In the genomic region with DNA sequence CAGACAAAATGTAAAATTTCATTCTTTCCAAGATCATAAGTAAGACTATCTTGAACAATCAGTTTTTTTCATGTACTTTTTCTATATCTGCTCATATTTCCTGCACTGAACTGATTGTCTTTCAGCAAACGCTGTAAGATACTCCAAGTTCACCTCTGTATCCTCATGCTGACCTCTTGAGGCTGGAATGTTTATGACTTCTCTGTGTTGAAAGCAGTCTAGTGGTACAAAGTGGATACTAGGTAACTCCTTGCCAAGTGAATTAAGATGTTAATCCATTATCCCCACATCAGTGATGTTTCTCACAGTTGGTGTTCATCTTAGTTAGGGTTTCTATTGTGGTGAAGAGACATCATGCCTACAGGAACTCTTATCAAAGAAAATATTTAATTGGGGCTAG, we compare ENCODE assay signal across 22 mouse cellular contexts.
DNase-seq lines count a peak whose midpoint lies in the region; ATAC-seq and TF ChIP-seq lines count a peak whose summit lies in the region.
"Had no signal": no experiment of that assay in that cellular context is flagged by ENCODE, and none has a peak within 500 bp of the region (broad histone marks: within the 10 kb centered on the region; RNA-seq: fewer than 3 reads in every experiment).

No protein-coding gene starts in this region.

- H3K36me3 ChIP-seq in kidney, adult 2 months (ENCODE audit: control insufficient read depth, insufficient read depth, low read length) = no peaks in the 10 kb centered on the region
- no peaks in the 10 kb centered on the region for H3K36me3 ChIP-seq in midbrain, postnatal 0 days (ENCODE audit: insufficient read depth, low read length)
- H3K36me3 ChIP-seq in midbrain, embryonic 14.5 days (ENCODE audit: control insufficient read depth, insufficient read depth, low read length) = no peaks in the 10 kb centered on the region
- H3K36me3 ChIP-seq: embryonic facial prominence, embryonic 13.5 days; G1E; heart, embryonic 10.5 days; liver, embryonic 13.5 days; lung, embryonic 15.5 days had no signal

- no peak for ATAC-seq in midbrain, postnatal 0 days (ENCODE audit: low FRiP score)
- ATAC-seq in midbrain, embryonic 14.5 days (ENCODE audit: low FRiP score, low TSS enrichment) = no peak
- ATAC-seq: CD4-positive, CD25-positive, alpha-beta regulatory T cell, adult 4 months; forebrain, embryonic 13.5 days had no signal

- no peaks in the 10 kb centered on the region for H3K4me1 ChIP-seq in kidney, adult 2 months (ENCODE audit: control insufficient read depth, insufficient read depth, low read length)
- H3K4me1 ChIP-seq in midbrain, postnatal 0 days (ENCODE audit: insufficient read depth, low read length) = no peaks in the 10 kb centered on the region
- no peaks in the 10 kb centered on the region for H3K4me1 ChIP-seq in midbrain, embryonic 14.5 days (ENCODE audit: control insufficient read depth, insufficient read depth, low read length)
- H3K4me1 ChIP-seq: embryonic facial prominence, embryonic 13.5 days; forebrain, embryonic 13.5 days; heart, embryonic 10.5 days; liver, embryonic 13.5 days; lung, embryonic 15.5 days had no signal

- H3K9me3 ChIP-seq in midbrain, postnatal 0 days (ENCODE audit: low read length) = no peaks in the 10 kb centered on the region
- H3K9me3 ChIP-seq in midbrain, embryonic 14.5 days (ENCODE audit: control insufficient read depth, low read length) = no peaks in the 10 kb centered on the region
- H3K9me3 ChIP-seq: embryonic facial prominence, embryonic 13.5 days; forebrain, embryonic 13.5 days; G1E; heart, embryonic 10.5 days; liver, embryonic 13.5 days; lung, embryonic 15.5 days had no signal

- peak; percentile 5 for DNase-seq in adrenal gland, postnatal 14 days
- no peak for DNase-seq in adrenal gland, postnatal 4 days (ENCODE audit: low spot score in 2 of 2)
- peak; percentile 10 for DNase-seq in kidney, adult 2 months
- DNase-seq in kidney, adult 8-10 months = no peak
- peak; percentile 5 for DNase-seq in midbrain, postnatal 0 days (ENCODE audit: low spot score)
- DNase-seq in midbrain, embryonic 14.5 days = no peak
- no peak for DNase-seq in left cerebral cortex, adult 8-10 months (ENCODE audit: low spot score in 2 of 2)
- DNase-seq: cerebellum, adult 18-20 months; cerebellum, postnatal 36 days; embryo, embryonic 11 days; layer of hippocampus, adult 9-11 months; liver, embryonic 13.5 days; thymus, adult 2 months; thymus, postnatal 4 days had no signal

- TF ChIP-seq CTCF in kidney, adult 2 months (conservative IDR thresholded peaks at IDR 0.05; ENCODE audit: insufficient read depth, insufficient read length, low read depth, low read length) = no peak
- TF ChIP-seq CTCF in midbrain, postnatal 0 days (IDR thresholded peaks at IDR 0.05) = no peak

- no peak for TF ChIP-seq POLR2A in kidney, adult 2 months (IDR thresholded peaks at IDR 0.05; ENCODE audit: low read depth, low read length)

- H3K4me2 ChIP-seq in midbrain, postnatal 0 days (ENCODE audit: low read depth, low read length, poor library complexity, severe bottlenecking) = no peak overlapping the region
- no peak overlapping the region for H3K4me2 ChIP-seq in midbrain, embryonic 14.5 days (ENCODE audit: low read length)
- H3K4me2 ChIP-seq: embryonic facial prominence, embryonic 13.5 days; forebrain, embryonic 13.5 days; liver, embryonic 13.5 days; lung, embryonic 15.5 days had no signal

- H3K27me3 ChIP-seq in kidney, adult 2 months (replicated peaks; ENCODE audit: control insufficient read depth, insufficient read depth, low read length) = no peaks in the 10 kb centered on the region
- H3K27me3 ChIP-seq in midbrain, postnatal 0 days (ENCODE audit: insufficient read depth, low read length) = no peaks in the 10 kb centered on the region
- H3K27me3 ChIP-seq in midbrain, embryonic 14.5 days (ENCODE audit: control insufficient read depth, insufficient read depth, low read length) = no peaks in the 10 kb centered on the region
- H3K27me3 ChIP-seq: embryonic facial prominence, embryonic 13.5 days; forebrain, embryonic 13.5 days; liver, embryonic 13.5 days; lung, embryonic 15.5 days had no signal

- 37% methylated on average over 1 of the region's 1 CpGs for WGBS in kidney, adult 2 months
- 76% methylated on average over 1 of the region's 1 CpGs for WGBS in midbrain, postnatal 0 days
- 83% methylated on average over 1 of the region's 1 CpGs for WGBS in midbrain, embryonic 14.5 days

- H3K4me3 ChIP-seq in kidney, adult 2 months (ENCODE audit: insufficient read depth, low read depth, low read length) = no peak overlapping the region
- H3K4me3 ChIP-seq in midbrain, postnatal 0 days (ENCODE audit: low read depth, low read length) = no peak overlapping the region
- H3K4me3 ChIP-seq in midbrain, embryonic 14.5 days (replicated peaks; ENCODE audit: low read depth, low read length) = no peak overlapping the region
- H3K4me3 ChIP-seq: embryonic facial prominence, embryonic 13.5 days; erythroblast, embryonic 14.5 days; forebrain, embryonic 13.5 days; heart, embryonic 10.5 days; liver, embryonic 13.5 days; lung, embryonic 15.5 days had no signal

- H3K9ac ChIP-seq in midbrain, postnatal 0 days (replicated peaks; ENCODE audit: low read length, poor library complexity, severe bottlenecking) = no peak overlapping the region
- no peak overlapping the region for H3K9ac ChIP-seq in midbrain, embryonic 14.5 days (replicated peaks; ENCODE audit: low read length)
- H3K9ac ChIP-seq: embryonic facial prominence, embryonic 13.5 days; forebrain, embryonic 13.5 days; liver, embryonic 13.5 days; lung, embryonic 15.5 days had no signal

- no peak overlapping the region for H3K27ac ChIP-seq in kidney, adult 2 months (ENCODE audit: insufficient read depth, low read depth, low read length)
- no peak overlapping the region for H3K27ac ChIP-seq in midbrain, postnatal 0 days (ENCODE audit: low read depth, low read length)
- H3K27ac ChIP-seq in midbrain, embryonic 14.5 days (replicated peaks; ENCODE audit: low read depth, low read length) = no peak overlapping the region
- H3K27ac ChIP-seq: embryonic facial prominence, embryonic 13.5 days; forebrain, embryonic 13.5 days; heart, embryonic 10.5 days; liver, embryonic 13.5 days; lung, embryonic 15.5 days; macrophage had no signal

Comparison
In these comparisons a context has a peak if more than half of its experiments do, and no peak if none do; other contexts are left out.
1. DNase-seq: peak in adrenal gland, postnatal 14 days (single experiment), kidney, adult 2 months (single experiment) and midbrain, postnatal 0 days (single experiment); none in adrenal gland, postnatal 4 days (0 of 2), kidney, adult 8-10 months (0 of 2), midbrain, embryonic 14.5 days (single experiment) and left cerebral cortex, adult 8-10 months (0 of 2).